16 mouse cellular contexts compared by ENCODE assay signal in genomic region chr11:35505316-35505715, GRCm38 (mm10).
DNase-seq lines count a peak whose midpoint lies in the region; ATAC-seq and TF ChIP-seq lines count a peak whose summit lies in the region.
"Had no signal": no experiment of that assay in that cellular context is flagged by ENCODE, and none has a peak within 500 bp of the region (broad histone marks: within the 10 kb centered on the region; RNA-seq: fewer than 3 reads in every experiment).

No protein-coding gene starts in this region.

- no peak for TF ChIP-seq CTCF in hindbrain, postnatal 0 days (IDR thresholded peaks at IDR 0.05; ENCODE audit: low read depth)
- no peak for TF ChIP-seq CTCF in thymus, adult 2 months (IDR thresholded peaks at IDR 0.05; ENCODE audit: borderline replicate concordance, control insufficient read depth, extremely low read depth, insufficient read depth, low read length, poor library complexity)

- peak overlapping the region; percentile 14 for H3K4me2 ChIP-seq in hindbrain, embryonic 11.5 days (replicated peaks; ENCODE audit: low read depth, low read length)
- H3K4me2 ChIP-seq in hindbrain, postnatal 0 days (ENCODE audit: low read depth, low read length): no peak overlapping the region
- H3K4me2 ChIP-seq in embryonic facial prominence, embryonic 12.5 days (replicated peaks): no peak overlapping the region
- H3K4me2 ChIP-seq in kidney, embryonic 16.5 days (replicated peaks; ENCODE audit: low read depth, low read length): no peak overlapping the region
- H3K4me2 ChIP-seq: limb, embryonic 12.5 days had no signal

- no peaks in the 10 kb centered on the region for H3K9me3 ChIP-seq in hindbrain, embryonic 11.5 days (ENCODE audit: control insufficient read depth, low read length)
- no peaks in the 10 kb centered on the region for H3K9me3 ChIP-seq in hindbrain, postnatal 0 days (ENCODE audit: low read length)
- no peaks in the 10 kb centered on the region for H3K9me3 ChIP-seq in embryonic facial prominence, embryonic 12.5 days
- no peaks in the 10 kb centered on the region for H3K9me3 ChIP-seq in kidney, embryonic 16.5 days (ENCODE audit: low read length)
- H3K9me3 ChIP-seq: limb, embryonic 12.5 days had no signal

- no peak overlapping the region for H3K9ac ChIP-seq in hindbrain, embryonic 11.5 days (ENCODE audit: low read depth, low read length)
- H3K9ac ChIP-seq in hindbrain, postnatal 0 days (replicated peaks; ENCODE audit: low read length): no peak overlapping the region
- no peak overlapping the region for H3K9ac ChIP-seq in embryonic facial prominence, embryonic 12.5 days
- no peak overlapping the region for H3K9ac ChIP-seq in kidney, embryonic 16.5 days (replicated peaks; ENCODE audit: low read length)
- H3K9ac ChIP-seq: limb, embryonic 12.5 days had no signal

- ATAC-seq in hindbrain, embryonic 11.5 days (ENCODE audit: low FRiP score): no peak; the same call in 1 of the 2 replicates
- ATAC-seq in hindbrain, postnatal 0 days: no peak
- ATAC-seq in embryonic facial prominence, embryonic 12.5 days (ENCODE audit: insufficient number of reproducible peaks, insufficient read depth, low FRiP score, low TSS enrichment): no peak; the same call in 1 of the 2 replicates
- no peak for ATAC-seq in kidney, embryonic 16.5 days (ENCODE audit: low FRiP score, low TSS enrichment)
- ATAC-seq: intestine, postnatal 0 days had no signal

- TF ChIP-seq POLR2A in thymus, adult 2 months (IDR thresholded peaks at IDR 0.05; ENCODE audit: control insufficient read depth, extremely low read depth, insufficient read depth, low read length, poor library complexity): no peak

- H3K4me3 ChIP-seq in hindbrain, embryonic 11.5 days (ENCODE audit: low read depth, low read length): no peak overlapping the region
- no peak overlapping the region for H3K4me3 ChIP-seq in hindbrain, postnatal 0 days (ENCODE audit: low read length)
- no peak overlapping the region for H3K4me3 ChIP-seq in embryonic facial prominence, embryonic 12.5 days
- H3K4me3 ChIP-seq in thymus, adult 2 months (ENCODE audit: control insufficient read depth, insufficient read depth, low read length): no peak overlapping the region
- no peak overlapping the region for H3K4me3 ChIP-seq in kidney, embryonic 16.5 days (ENCODE audit: low read length)
- H3K4me3 ChIP-seq: erythroblast, embryonic 14.5 days; limb, embryonic 12.5 days had no signal

- peak; percentile 56 for DNase-seq in hindbrain, embryonic 11.5 days (ENCODE audit: low spot score)
- no peak for DNase-seq in hindbrain, postnatal 0 days (ENCODE audit: low spot score)
- DNase-seq in CD8-positive naive resting alpha-beta T cell, adult 2 months (ENCODE audit: low read depth in 2 of 2, low spot score in 2 of 2): peak; percentile 30 to 33
- DNase-seq in thymus, adult 2 months: peak; percentile 56
- no peak for DNase-seq in kidney, adult 9 months
- no peak for DNase-seq in gastrocnemius, adult 8-10 months (ENCODE audit: low spot score in 2 of 2)
- DNase-seq: adrenal gland, adult 2 months; cerebellum, adult 2 months; heart, adult 18-20 months; heart, postnatal 14 days; right cerebral cortex, postnatal 14 days had no signal

- 22% methylated on average over 4 of the region's 4 CpGs for WGBS in hindbrain, embryonic 11.5 days
- 58% methylated on average over 4 of the region's 4 CpGs for WGBS in hindbrain, postnatal 0 days
- 46% methylated on average over 4 of the region's 4 CpGs for WGBS in embryonic facial prominence, embryonic 12.5 days
- WGBS in thymus, adult 2 months: 7% methylated on average over 4 of the region's 4 CpGs
- 72% methylated on average over 4 of the region's 4 CpGs for WGBS in kidney, embryonic 16.5 days

- H3K4me1 ChIP-seq in hindbrain, embryonic 11.5 days (replicated peaks; ENCODE audit: control insufficient read depth, insufficient read depth, low read length): peaks cover 22% of the 10 kb centered on the region
- no peaks in the 10 kb centered on the region for H3K4me1 ChIP-seq in hindbrain, postnatal 0 days (ENCODE audit: insufficient read depth, low read length)
- peaks cover 49% of the 10 kb centered on the region for H3K4me1 ChIP-seq in embryonic facial prominence, embryonic 12.5 days
- peaks cover 5% of the 10 kb centered on the region; the same call in 1 of the 2 replicates for H3K4me1 ChIP-seq in thymus, adult 2 months (replicated peaks; ENCODE audit: control insufficient read depth, insufficient read depth, low read length)
- H3K4me1 ChIP-seq in kidney, embryonic 16.5 days (ENCODE audit: insufficient read depth, low read length): peaks cover 13% of the 10 kb centered on the region; the same call in 1 of the 2 replicates

- no peaks in the 10 kb centered on the region for H3K27me3 ChIP-seq in hindbrain, embryonic 11.5 days (ENCODE audit: control insufficient read depth, insufficient read depth, low read length)
- no peaks in the 10 kb centered on the region for H3K27me3 ChIP-seq in hindbrain, postnatal 0 days (ENCODE audit: insufficient read depth, low read length)
- H3K27me3 ChIP-seq in embryonic facial prominence, embryonic 12.5 days: no peaks in the 10 kb centered on the region
- no peaks in the 10 kb centered on the region for H3K27me3 ChIP-seq in thymus, adult 2 months (ENCODE audit: control insufficient read depth, insufficient read depth, low read length)
- no peaks in the 10 kb centered on the region; the same call in 1 of the 2 replicates for H3K27me3 ChIP-seq in kidney, embryonic 16.5 days (ENCODE audit: insufficient read depth, low read length)
- H3K27me3 ChIP-seq: limb, embryonic 12.5 days had no signal

- H3K36me3 ChIP-seq in hindbrain, embryonic 11.5 days (ENCODE audit: control insufficient read depth, insufficient read depth, low read length): no peaks in the 10 kb centered on the region
- no peaks in the 10 kb centered on the region for H3K36me3 ChIP-seq in hindbrain, postnatal 0 days (ENCODE audit: insufficient read depth, low read length)
- H3K36me3 ChIP-seq in embryonic facial prominence, embryonic 12.5 days: no peaks in the 10 kb centered on the region
- no peaks in the 10 kb centered on the region for H3K36me3 ChIP-seq in thymus, adult 2 months (ENCODE audit: control insufficient read depth, insufficient read depth, low read length)
- H3K36me3 ChIP-seq in kidney, embryonic 16.5 days (ENCODE audit: insufficient read depth, low read length): no peaks in the 10 kb centered on the region
- H3K36me3 ChIP-seq: limb, embryonic 12.5 days had no signal

- peak overlapping the region; percentile 90 for H3K27ac ChIP-seq in hindbrain, embryonic 11.5 days (ENCODE audit: low read depth, low read length)
- no peak overlapping the region for H3K27ac ChIP-seq in hindbrain, postnatal 0 days
- H3K27ac ChIP-seq in embryonic facial prominence, embryonic 12.5 days: 0 out of 2 replicates have a peak overlapping the region, but pooled peaks have one; percentile 6
- no peak overlapping the region for H3K27ac ChIP-seq in thymus, adult 2 months (ENCODE audit: control insufficient read depth, insufficient read depth, low read length)
- no peak overlapping the region for H3K27ac ChIP-seq in kidney, embryonic 16.5 days (ENCODE audit: low read length)
- H3K27ac ChIP-seq: limb, embryonic 12.5 days had no signal

Comparison
In these comparisons a context has a peak if more than half of its experiments do, and no peak if none do; other contexts are left out.
1. DNase-seq: peak in hindbrain, embryonic 11.5 days (single experiment), CD8-positive naive resting alpha-beta T cell, adult 2 months (2 of 2) and thymus, adult 2 months (single experiment); none in hindbrain, postnatal 0 days (single experiment), kidney, adult 9 months (single experiment) and gastrocnemius, adult 8-10 months (0 of 2).
2. H3K27ac ChIP-seq: peak in hindbrain, embryonic 11.5 days (single experiment) and embryonic facial prominence, embryonic 12.5 days (single experiment); none in hindbrain, postnatal 0 days (single experiment), thymus, adult 2 months (single experiment) and kidney, embryonic 16.5 days (single experiment).